Mouse (Mus musculus): ENCODE results near the gene Gm20388. TPM values are rescaled to one million over a fixed set of nuclear protein-coding genes. Genes with fewer than 3 reads are reported as not detected.
A peak's percentile ranks its signal among the peaks of the same experiment; 100 is the strongest.

Gm20388 gene
- total and polyA plus RNA-seq, 2 experiments from 2014 or later = 51.3 TPM; not detected in 1

GRCm38 (mm10) chr8:122331134-122331523 lies 2420.5 kb downstream of the Gm20388 start:
- H3K27ac ChIP-seq (ENCODE audit: low read depth, low read length) = no peak overlapping the region
- DNase-seq (no peak), ATAC-seq (no peak)
- no peak overlapping the region for H3K9ac ChIP-seq
- H3K27me3 ChIP-seq (ENCODE audit: insufficient read depth, low read length) = peaks cover 9% of the 10 kb centered on the region
- no peak overlapping the region for H3K4me2 ChIP-seq (ENCODE audit: low read depth)
- no peak for TF ChIP-seq CTCF (IDR thresholded peaks at IDR 0.05; ENCODE audit: low read depth)
- no peaks in the 10 kb centered on the region for H3K9me3 ChIP-seq (ENCODE audit: low read length)
- H3K36me3 ChIP-seq (ENCODE audit: insufficient read depth) = no peaks in the 10 kb centered on the region
- 73% methylated on average over 3 of the region's 3 CpGs for WGBS
- H3K4me1 ChIP-seq (ENCODE audit: insufficient read depth) = no peaks in the 10 kb centered on the region
- no peak overlapping the region for H3K4me3 ChIP-seq (ENCODE audit: low read depth, low read length)

GRCm38 (mm10) chr8:122332753-122333506 lies 2422.3 kb downstream of the Gm20388 start:
- TF ChIP-seq CTCF (IDR thresholded peaks at IDR 0.05; ENCODE audit: low read depth) = peak; percentile 97
- ATAC-seq = peak; percentile 36
- WGBS = 60% methylated on average over 6 of the region's 6 CpGs

GRCm38 (mm10) chr8:122333531-122333930 lies 2422.9 kb downstream of the Gm20388 start:
- TF ChIP-seq CTCF (IDR thresholded peaks at IDR 0.05; ENCODE audit: low read depth) = no peak
- no peak overlapping the region for H3K4me2 ChIP-seq (ENCODE audit: low read depth)
- DNase-seq = no peak
- no peak overlapping the region for H3K4me3 ChIP-seq (ENCODE audit: low read depth, low read length)
- H3K27me3 ChIP-seq (ENCODE audit: insufficient read depth, low read length) = peaks cover 31% of the 10 kb centered on the region
- H3K9ac ChIP-seq = no peak overlapping the region
- H3K9me3 ChIP-seq (ENCODE audit: low read length) = no peaks in the 10 kb centered on the region
- ATAC-seq = no peak
- 78% methylated on average over 7 of the region's 7 CpGs for WGBS
- H3K36me3 ChIP-seq (ENCODE audit: insufficient read depth) = no peaks in the 10 kb centered on the region
- H3K27ac ChIP-seq (ENCODE audit: low read depth, low read length) = no peak overlapping the region
- 0 out of 2 replicates have a peak, but pooled peaks cover 7% of the 10 kb centered on the region for H3K4me1 ChIP-seq (ENCODE audit: insufficient read depth)

More at GRCm38 (mm10) chr8:122332753-122333506, 2422.3 kb downstream of the Gm20388 start:
- no peaks in the 10 kb centered on the region for H3K9me3 ChIP-seq (ENCODE audit: low read length)
- no peak overlapping the region for H3K27ac ChIP-seq (ENCODE audit: low read depth, low read length)
- DNase-seq = peak; percentile 87
- no peak overlapping the region for H3K9ac ChIP-seq
- no peak overlapping the region for H3K4me2 ChIP-seq (ENCODE audit: low read depth)
- no peaks in the 10 kb centered on the region for H3K36me3 ChIP-seq (ENCODE audit: insufficient read depth)
- H3K4me3 ChIP-seq (ENCODE audit: low read depth, low read length) = no peak overlapping the region
- peaks cover 26% of the 10 kb centered on the region for H3K27me3 ChIP-seq (ENCODE audit: insufficient read depth, low read length)
- H3K4me1 ChIP-seq (ENCODE audit: insufficient read depth) = 0 out of 2 replicates have a peak, but pooled peaks cover 7% of the 10 kb centered on the region

GRCm38 (mm10) chr8:122334791-122335490 lies 2424.3 kb downstream of the Gm20388 start:
- H3K4me3 ChIP-seq (ENCODE audit: low read depth, low read length) = no peak overlapping the region
- peaks cover 31% of the 10 kb centered on the region for H3K27me3 ChIP-seq (ENCODE audit: insufficient read depth, low read length)
- H3K4me2 ChIP-seq (ENCODE audit: low read depth) = peak overlapping the region; percentile 83
- H3K9ac ChIP-seq = peak overlapping the region; percentile 56; the same call in 1 of the 2 replicates
- H3K4me1 ChIP-seq (ENCODE audit: insufficient read depth) = 0 out of 2 replicates have a peak, but pooled peaks cover 7% of the 10 kb centered on the region
- no peak for TF ChIP-seq CTCF (IDR thresholded peaks at IDR 0.05; ENCODE audit: low read depth)
- no peaks in the 10 kb centered on the region for H3K9me3 ChIP-seq (ENCODE audit: low read length)
- ATAC-seq (no peak), DNase-seq (no peak)
- H3K27ac ChIP-seq (ENCODE audit: low read depth, low read length) = no peak overlapping the region
- WGBS = 85% methylated on average over 13 of the region's 13 CpGs
- no peaks in the 10 kb centered on the region for H3K36me3 ChIP-seq (ENCODE audit: insufficient read depth)

GRCm38 (mm10) chr8:122335638-122336250 lies 2425.1 kb downstream of the Gm20388 start:
- WGBS = 13% methylated on average over 45 of the region's 57 CpGs
- no peaks in the 10 kb centered on the region for H3K36me3 ChIP-seq (ENCODE audit: insufficient read depth)
- peaks cover 31% of the 10 kb centered on the region for H3K27me3 ChIP-seq (ENCODE audit: insufficient read depth, low read length)
- 0 out of 2 replicates have a peak, but pooled peaks cover 7% of the 10 kb centered on the region for H3K4me1 ChIP-seq (ENCODE audit: insufficient read depth)
- H3K4me2 ChIP-seq (ENCODE audit: low read depth) = peak overlapping the region; percentile 83
- no peak overlapping the region for H3K27ac ChIP-seq (ENCODE audit: low read depth, low read length)
- no peak for TF ChIP-seq CTCF (IDR thresholded peaks at IDR 0.05; ENCODE audit: low read depth)
- peak overlapping the region; percentile 54 for H3K4me3 ChIP-seq (ENCODE audit: low read depth, low read length)
- H3K9ac ChIP-seq = peak overlapping the region; percentile 56
- peak; percentile 44 for ATAC-seq
- DNase-seq = peak; percentile 21
- H3K9me3 ChIP-seq (ENCODE audit: low read length) = no peaks in the 10 kb centered on the region

GRCm38 (mm10) chr8:122336251-122336910 lies 2425.7 kb downstream of the Gm20388 start:
- 0 out of 2 replicates have a peak, but pooled peaks cover 7% of the 10 kb centered on the region for H3K4me1 ChIP-seq (ENCODE audit: insufficient read depth)
- H3K4me2 ChIP-seq (ENCODE audit: low read depth) = peak overlapping the region; percentile 83
- H3K36me3 ChIP-seq (ENCODE audit: insufficient read depth) = no peaks in the 10 kb centered on the region
- 8% methylated on average over 71 of the region's 81 CpGs for WGBS
- no peaks in the 10 kb centered on the region for H3K9me3 ChIP-seq (ENCODE audit: low read length)
- peak; percentile 13; the same call in 1 of the 2 replicates for TF ChIP-seq CTCF (IDR thresholded peaks at IDR 0.05; ENCODE audit: low read depth)
- H3K4me3 ChIP-seq (ENCODE audit: low read depth, low read length) = peak overlapping the region; percentile 54
- no peak overlapping the region for H3K27ac ChIP-seq (ENCODE audit: low read depth, low read length)
- peaks cover 31% of the 10 kb centered on the region for H3K27me3 ChIP-seq (ENCODE audit: insufficient read depth, low read length)
- peak; percentile 77 for DNase-seq
- ATAC-seq = peak; percentile 72
- peak overlapping the region; percentile 56 for H3K9ac ChIP-seq

Data from forebrain, postnatal 0 days (tissue).